Mouse (Mus musculus) heart, embryonic 14.5 days (tissue): ENCODE results near the gene Gm14308. TPM values are rescaled to one million over a fixed set of nuclear protein-coding genes. Genes with fewer than 3 reads are reported as not detected.
"Not testable (repeated sequence)": the region's sequence is repeated elsewhere in the genome, so short reads cannot be mapped to it uniquely, and the experiment has no call there.

Source experiments
- ATAC-seq: fragments of 200-750 bp; cut with Nextera tagmentation; 2 replicates; pipeline ENCODE4 v1.8.0; 2017; ENCODE audit warnings: low read depth, moderate TSS enrichment; ENCODE audit not compliant: insufficient number of reproducible peaks, insufficient read depth, low FRiP score
- H3K27ac ChIP-seq, 2 experiments: fragments of 200-500 bp in 1 of 2; fragments of 300-500 bp in 1 of 2; sonication (generic) in 1 of 2; replicated peaks in 1 of 2; 2 replicates each; pipeline ENCODE4 v1.5.1; 2012 to 2014; ENCODE audit warnings: low read depth in 2 of 2, low read length in 2 of 2, control low read depth in 1 of 2, mild to moderate bottlenecking in 1 of 2, mixed read lengths in 1 of 2; ENCODE audit not compliant: control insufficient read depth in 1 of 2, insufficient read depth in 1 of 2
- H3K27me3 ChIP-seq: fragments of 300-500 bp; sonication (generic); 2 replicates; pipeline ENCODE4 v1.6.1; 2014; ENCODE audit warnings: mild to moderate bottlenecking, low read length, control low read depth; ENCODE audit not compliant: control insufficient read depth, insufficient read depth
- H3K36me3 ChIP-seq: fragments of 300-500 bp; sonication (generic); 2 replicates; pipeline ENCODE4 v1.6.1; 2014; ENCODE audit warnings: mild to moderate bottlenecking, control low read depth, low read length, mixed read lengths; ENCODE audit not compliant: control insufficient read depth, insufficient read depth
- H3K4me1 ChIP-seq, 2 experiments: fragments of 200-500 bp in 1 of 2; fragments of 300-500 bp in 1 of 2; sonication (generic) in 1 of 2; 2 replicates each; pipeline ENCODE4 v1.6.1; 2012 to 2014; ENCODE audit warnings: low read length in 2 of 2, control low read depth in 1 of 2, mixed read lengths in 1 of 2; ENCODE audit not compliant: control insufficient read depth in 2 of 2, insufficient read depth in 2 of 2
- H3K4me2 ChIP-seq: fragments of 300-500 bp; sonication (generic); 2 replicates; pipeline ENCODE4 v1.6.1; 2014; ENCODE audit warnings: mild to moderate bottlenecking, low read length
- H3K4me3 ChIP-seq, 2 experiments: fragments of 200-500 bp in 1 of 2; fragments of 300-500 bp in 1 of 2; sonication (generic) in 1 of 2; 2 replicates each; pipeline ENCODE4 v1.5.1; 2012 to 2014; ENCODE audit warnings: low read length in 2 of 2, mild to moderate bottlenecking in 2 of 2, control low read depth in 1 of 2, low read depth in 1 of 2, moderate library complexity in 1 of 2; ENCODE audit not compliant: control insufficient read depth in 1 of 2, insufficient read depth in 1 of 2
- H3K9ac ChIP-seq: fragments of 300-500 bp; sonication (generic); 2 replicates; pipeline ENCODE4 v1.6.1; 2014; ENCODE audit warnings: mild to moderate bottlenecking, low read length
- H3K9me3 ChIP-seq: fragments of 300-500 bp; sonication (generic); 2 replicates; pipeline ENCODE4 v1.6.1; 2016; ENCODE audit warnings: low read length, control low read depth; ENCODE audit not compliant: control insufficient read depth
- WGBS: fragments of 180-500 bp; shearing (Covaris S2); extraction: QIAGEN DNeasy Blood & Tissue Kit; methylation state at CpG from one replicate; pipeline ENCODE4 v1.1.7; 2014; 5-methylcytosine and 5-hydroxymethylcytosine counted together
- polyA plus RNA-seq: library from polyadenylated mRNA; unstranded; fragments of >200 nt; fragmentation: Nextera tagmentation; extraction: Ambion mirVana; gene quantifications from 2 replicates; pipeline ENCODE4 v1.2.1, GENCODE M21; 2014

Gene Gm14308
- polyA plus RNA-seq, result 13.5 and 19.5 TPM in 2 replicates

GRCm38 (mm10) chr2:176636244-176636643 lies at the start of gene Gm14308:
TSS of gene Gm14308 (minus strand) at chr2:176636344.
- not testable (repeated sequence) for H3K27me3 ChIP-seq, H3K9me3 ChIP-seq, ATAC-seq, H3K4me2 ChIP-seq, H3K36me3 ChIP-seq, H3K4me1 ChIP-seq, H3K27ac ChIP-seq, H3K4me3 ChIP-seq, H3K9ac ChIP-seq
- no CpG with 5 or more reads among the region's 4 CpGs for WGBS

- WGBS, result no CpG with 5 or more reads among the region's 6 CpGs
Measured at GRCm38 (mm10) chr2:176670222-176670621, 34.1 kb upstream of the Gm14308 start, which contains the start of gene Zfp973. TSS of gene Zfp973 (plus strand) at chr2:176670522.

More at GRCm38 (mm10) chr2:176670222-176670621, 34.1 kb upstream of the Gm14308 start, which contains the start of gene Zfp973:
- not testable (repeated sequence) for H3K27ac ChIP-seq, ATAC-seq, H3K9me3 ChIP-seq, H3K4me3 ChIP-seq, H3K4me1 ChIP-seq, H3K27me3 ChIP-seq, H3K9ac ChIP-seq, H3K4me2 ChIP-seq, H3K36me3 ChIP-seq

Other genes starting within 250 kb of the Gm14308 start
- gene Gm14435, start 212.8 kb downstream of the Gm14308 start, polyA plus RNA-seq, result 17.1 and 17.6 TPM in 2 replicates
- gene Gm14434, start 149.6 kb downstream of the Gm14308 start, polyA plus RNA-seq, result 3.0 TPM in 1 of 2 replicates, not detected in the other
- gene Zfp967, start 115.3 kb downstream of the Gm14308 start, polyA plus RNA-seq, result not detected in 2 replicates
- 10.4 and 12.7 TPM in 2 replicates for gene Zfp973, start 34.2 kb upstream of the Gm14308 start, polyA plus RNA-seq
- gene Gm14305, start 72.0 kb upstream of the Gm14308 start, polyA plus RNA-seq, result 23.7 and 26.9 TPM in 2 replicates
- 16.5 and 20.6 TPM in 2 replicates for gene Gm14295, start 162.3 kb upstream of the Gm14308 start, polyA plus RNA-seq
- not detected in 2 replicates for gene Gm14408, start 194.8 kb upstream of the Gm14308 start, polyA plus RNA-seq